In genomic region chr17:71134441-71134955, GRCm38 (mm10) we compare ENCODE assay signal across 10 mouse cellular contexts. TPM values are rescaled to one million over a fixed set of nuclear protein-coding genes. Genes with fewer than 3 reads are reported as not detected.
A peak's percentile ranks its signal among the peaks of the same experiment; 100 is the strongest.
DNase-seq lines count a peak whose midpoint lies in the region; TF ChIP-seq lines count a peak whose summit lies in the region.
"Had no signal": no experiment of that assay in that cellular context is flagged by ENCODE, and none has a peak within 500 bp of the region (broad histone marks: within the 10 kb centered on the region; RNA-seq: fewer than 3 reads in every experiment).

No protein-coding gene starts in this region.

- H3K36me3 ChIP-seq in spleen, adult 2 months (ENCODE audit: control insufficient read depth, insufficient read depth, low read length) = no peaks in the 10 kb centered on the region

- H3K27me3 ChIP-seq in spleen, adult 2 months (ENCODE audit: control insufficient read depth, insufficient read depth, low read length) = no peaks in the 10 kb centered on the region

- no peak for TF ChIP-seq POLR2A in spleen, adult 2 months (IDR thresholded peaks at IDR 0.05; ENCODE audit: low read depth, low read length)

- TF ChIP-seq CTCF in gastrocnemius, adult 2 months (IDR thresholded peaks at IDR 0.05) = no peak
- TF ChIP-seq CTCF in layer of hippocampus, adult 2 months (conservative IDR thresholded peaks at IDR 0.05) = no peak
- no peak for TF ChIP-seq CTCF in spleen, adult 2 months (IDR thresholded peaks at IDR 0.05; ENCODE audit: extremely low read depth, insufficient read depth, insufficient read length, insufficient replicate concordance)

- intact Hi-C loops in gastrocnemius, adult 2 months (cut with DNase I) = loop anchor here (5.0 kb wide), 1 partner anchor 48 kb away; the partner anchor contains the start of gene Lpin2

- no peak for DNase-seq in gastrocnemius, adult 2 months
- DNase-seq in gastrocnemius, postnatal 10 days = no peak
- no peak for DNase-seq in layer of hippocampus, adult 2 months (ENCODE audit: low spot score in 2 of 2)
- no peak for DNase-seq in layer of hippocampus, postnatal 25 days (ENCODE audit: extremely low spot score in 1 of 2, low spot score in 1 of 2)
- no peak for DNase-seq in spleen, adult 2 months (ENCODE audit: low read depth in 1 of 2, low spot score in 2 of 2)
- DNase-seq in spleen, adult 18-20 months = no peak
- no peak for DNase-seq in ovary, postnatal 36 days (ENCODE audit: low spot score)
- DNase-seq: cerebellum, adult 9-11 months; gastrocnemius, postnatal 14 days; thymus, postnatal 4 days had no signal

- H3K27ac ChIP-seq in gastrocnemius, adult 2 months = peak overlapping the region; percentile 72
- H3K27ac ChIP-seq in layer of hippocampus, adult 2 months = peak overlapping the region; percentile 37; the same call in 1 of the 2 replicates
- H3K27ac ChIP-seq in spleen, adult 2 months (ENCODE audit: insufficient read depth, low read length) = 0 out of 2 replicates have a peak overlapping the region, but pooled peaks have one; percentile 37

- WGBS in spleen, adult 2 months = 84% methylated on average over 3 of the region's 3 CpGs

- H3K4me1 ChIP-seq in spleen, adult 2 months (ENCODE audit: control insufficient read depth, insufficient read depth, insufficient read length) = peaks cover 2% of the 10 kb centered on the region; the same call in 1 of the 2 replicates

- no peak overlapping the region for H3K4me3 ChIP-seq in gastrocnemius, adult 2 months
- no peak overlapping the region for H3K4me3 ChIP-seq in layer of hippocampus, adult 2 months
- H3K4me3 ChIP-seq in spleen, adult 2 months (ENCODE audit: extremely low read depth, insufficient read depth, insufficient read length) = no peak overlapping the region

RNA-seq across cellular contexts. Expression of gene Lpin2, which starts 47.9 kb away (rescaled TPM):
- total RNA-seq in gastrocnemius, adult 2 months (2021) = 1 to 10 TPM; 5.3 to 5.6 TPM
- total RNA-seq in gastrocnemius, postnatal 10 days (2021) = 10 to 100 TPM in 1 of 2 experiments, 1 to 10 TPM in 1; 8.5 to 10.6 TPM
- total RNA-seq in layer of hippocampus, adult 2 months (2021) = 100 to 1,000 TPM in 1 of 2 experiments, 10 to 100 TPM in 1; 95.8 to 109 TPM
- 10 to 100 TPM; 91.1 to 96.8 TPM for total RNA-seq in layer of hippocampus, postnatal 25 days (2021)
- polyA plus RNA-seq in spleen, adult 2 months (2012; rRNA removed) = 13.4 and 13.5 TPM in 2 replicates

Comparison
In these comparisons a context has a peak if more than half of its experiments do, and no peak if none do; other contexts are left out.
1. RNA of gene Lpin2, which starts 47.9 kb away (total RNA-seq): 95.8 to 109 TPM in layer of hippocampus, adult 2 months and 91.1 to 96.8 TPM in layer of hippocampus, postnatal 25 days; 8.5 to 10.6 TPM in gastrocnemius, postnatal 10 days and 5.3 to 5.6 TPM in gastrocnemius, adult 2 months; every median in the first group is over 4 times any median in the second.
2. Peak in every context shown above with its lines, with median percentiles within 50 percentile points of each other: H3K27ac ChIP-seq.